Mouse (Mus musculus) right cerebral cortex, postnatal 25 days (tissue): ENCODE results near the gene Apobec3.

Source experiments
- DNase-seq: peaks from one replicate; pipeline ENCODE4 v3.0.0; 2022

Apobec3 gene

GRCm38 (mm10) chr15:79891436-79892212, at the start of gene Apobec3:
Gene Apobec3, plus strand, starts transcription at chr15:79891659.
- no peak for DNase-seq

DNA sequence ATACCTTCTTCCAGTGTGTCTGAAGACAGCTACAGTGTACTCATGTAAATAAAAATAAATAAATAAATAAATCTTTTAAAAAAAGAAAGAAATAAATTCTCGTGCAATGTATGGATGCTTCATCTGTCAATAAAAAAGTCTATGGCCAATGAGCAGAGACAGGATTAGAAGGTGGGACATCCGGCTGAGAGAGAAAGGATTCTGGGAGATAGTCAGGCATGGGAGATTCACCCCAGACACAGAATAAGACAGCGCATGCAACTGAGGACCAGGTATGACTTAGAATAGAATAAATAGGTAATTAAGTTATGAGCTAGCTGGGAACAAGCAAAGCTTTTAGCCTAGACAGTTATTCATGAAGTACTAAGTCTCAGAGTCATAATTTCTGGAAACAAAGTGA, 48.5 kb upstream of the Apobec3 start:
- no peak for DNase-seq

GRCm38 (mm10) chr15:79845986-79846385, 45.5 kb upstream of the Apobec3 start:
- DNase-seq = no peak

GRCm38 (mm10) chr15:79847100-79847499, 44.4 kb upstream of the Apobec3 start:
- DNase-seq = peak; percentile 22

- DNase-seq = no peak
These were observed 41.3 kb upstream of the Apobec3 start for GRCm38 (mm10) chr15:79850143-79850542.

- DNase-seq = no peak
These were observed 32.5 kb upstream of the Apobec3 start for GRCm38 (mm10) chr15:79858979-79859378.

GRCm38 (mm10) chr15:79859821-79860220, 31.6 kb upstream of the Apobec3 start:
- DNase-seq = no peak

- DNase-seq = no peak
These were observed 24.0 kb upstream of the Apobec3 start for GRCm38 (mm10) chr15:79867260-79868002.

DNA sequence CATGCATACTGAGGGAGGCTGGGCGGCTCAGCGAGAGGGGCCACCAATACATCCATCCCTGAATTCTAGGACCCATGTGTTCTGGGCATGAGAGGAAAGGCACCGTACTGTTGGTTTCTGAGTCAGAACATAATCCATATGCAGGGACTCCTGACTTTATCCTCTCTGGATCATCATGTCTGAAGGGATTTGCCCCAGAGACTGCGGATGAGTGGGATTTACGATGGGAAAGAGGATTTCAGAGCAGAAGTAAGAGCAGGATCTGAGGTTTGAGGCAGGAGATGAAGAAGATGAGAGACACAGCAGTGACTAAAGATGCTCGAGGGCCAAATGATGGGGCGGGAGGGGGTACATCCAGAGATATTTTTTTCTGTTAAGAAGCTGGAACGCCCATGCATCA, 17.9 kb upstream of the Apobec3 start:
- DNase-seq = no peak

- DNase-seq = no peak
These were observed 17.5 kb upstream of the Apobec3 start for GRCm38 (mm10) chr15:79873995-79874394.

DNA sequence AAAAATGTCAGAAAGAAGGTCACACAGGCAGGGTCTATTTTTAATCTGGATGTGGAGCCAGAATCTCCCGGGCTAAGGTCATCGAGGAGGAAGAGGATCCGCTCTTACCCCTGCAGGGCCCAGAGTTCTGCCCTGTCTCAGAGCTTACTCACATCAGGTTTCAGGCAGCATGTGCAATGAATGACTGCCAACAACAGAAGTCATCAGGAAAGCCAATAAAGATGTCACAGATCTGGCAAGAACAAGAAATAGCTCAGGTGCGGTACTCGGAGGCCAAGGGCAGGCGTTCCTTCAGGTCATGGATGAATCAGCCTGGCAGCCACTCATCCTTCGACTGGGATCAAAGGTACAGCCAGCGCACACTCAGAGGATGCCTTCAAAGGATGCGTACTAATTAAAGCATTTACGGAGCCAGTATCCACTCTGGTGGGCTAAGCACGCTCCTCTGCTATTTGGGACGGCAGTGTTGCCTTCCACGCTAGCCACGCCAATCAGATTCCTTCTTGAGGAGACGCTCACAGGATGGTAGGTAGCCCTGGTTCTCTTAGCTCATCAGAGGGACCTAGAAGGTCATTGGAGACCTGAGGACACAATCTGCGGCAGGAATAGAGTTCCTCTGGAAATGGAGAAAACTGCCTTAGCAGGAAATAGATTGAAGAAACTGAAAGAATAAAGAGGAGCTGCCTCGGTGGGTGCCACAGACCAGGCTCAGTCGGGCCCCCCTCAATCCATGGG, 16.0 kb upstream of the Apobec3 start:
- no peak for DNase-seq

DNA sequence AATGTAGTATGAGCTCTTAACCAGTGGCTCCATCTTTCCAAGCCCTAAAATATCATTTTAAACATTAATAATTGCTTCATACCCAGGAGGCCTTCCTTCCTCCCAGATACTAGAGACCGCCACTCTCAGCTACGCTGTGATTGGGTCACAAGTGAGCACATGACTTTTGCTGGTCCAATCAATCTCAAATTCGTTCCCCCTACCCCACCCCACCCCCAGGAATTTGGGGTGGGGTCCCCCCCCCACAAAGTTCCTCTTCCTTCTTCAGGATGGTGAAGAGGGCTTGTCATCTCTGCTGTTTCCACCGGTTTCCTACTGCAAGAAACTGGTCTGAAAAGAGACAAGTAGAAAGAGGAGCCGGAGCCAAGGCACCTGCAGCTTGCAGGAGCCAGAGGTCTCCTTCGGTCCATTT, 12.7 kb upstream of the Apobec3 start:
- no peak for DNase-seq

DNA sequence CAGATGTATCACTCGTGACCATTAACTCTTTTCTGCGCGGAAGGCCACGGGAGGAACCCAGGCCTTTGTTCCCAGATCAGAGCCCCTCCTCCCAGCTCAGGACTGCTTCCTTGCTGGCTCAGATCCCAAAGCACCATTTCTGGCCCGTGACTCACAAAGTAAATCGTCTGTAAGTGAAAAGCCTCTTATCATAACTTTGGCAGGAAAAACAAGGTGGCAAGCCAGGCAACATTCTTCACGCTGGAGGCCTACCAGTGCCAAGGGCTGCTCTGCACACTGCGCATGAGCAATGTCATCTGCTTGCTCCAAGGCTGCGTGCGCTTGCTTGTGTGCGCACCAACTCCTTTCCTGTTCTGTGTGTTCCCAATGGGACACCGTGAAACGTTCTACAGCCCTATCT, 12.1 kb upstream of the Apobec3 start:
- peak; percentile 75 for DNase-seq

DNA sequence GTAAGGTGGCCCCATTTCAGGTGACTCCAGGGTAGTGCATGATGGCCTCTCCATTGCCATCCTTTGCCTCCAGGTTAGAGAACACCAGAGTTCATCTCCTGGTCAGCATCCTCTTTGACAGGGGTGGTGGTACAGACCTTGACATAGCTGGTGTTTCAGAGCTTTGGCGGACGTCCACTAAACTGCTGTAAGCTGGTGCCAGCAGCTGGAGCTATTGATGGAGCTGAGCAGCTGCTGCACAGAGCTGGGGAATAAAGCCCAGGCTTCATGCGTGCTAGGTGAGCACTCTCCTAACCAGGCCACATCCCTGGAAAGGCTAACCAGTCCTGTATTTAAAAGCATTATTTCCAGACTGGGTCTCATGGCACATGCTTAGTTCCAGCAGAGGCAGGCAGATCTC, 11.0 kb upstream of the Apobec3 start:
- DNase-seq = no peak

DNA sequence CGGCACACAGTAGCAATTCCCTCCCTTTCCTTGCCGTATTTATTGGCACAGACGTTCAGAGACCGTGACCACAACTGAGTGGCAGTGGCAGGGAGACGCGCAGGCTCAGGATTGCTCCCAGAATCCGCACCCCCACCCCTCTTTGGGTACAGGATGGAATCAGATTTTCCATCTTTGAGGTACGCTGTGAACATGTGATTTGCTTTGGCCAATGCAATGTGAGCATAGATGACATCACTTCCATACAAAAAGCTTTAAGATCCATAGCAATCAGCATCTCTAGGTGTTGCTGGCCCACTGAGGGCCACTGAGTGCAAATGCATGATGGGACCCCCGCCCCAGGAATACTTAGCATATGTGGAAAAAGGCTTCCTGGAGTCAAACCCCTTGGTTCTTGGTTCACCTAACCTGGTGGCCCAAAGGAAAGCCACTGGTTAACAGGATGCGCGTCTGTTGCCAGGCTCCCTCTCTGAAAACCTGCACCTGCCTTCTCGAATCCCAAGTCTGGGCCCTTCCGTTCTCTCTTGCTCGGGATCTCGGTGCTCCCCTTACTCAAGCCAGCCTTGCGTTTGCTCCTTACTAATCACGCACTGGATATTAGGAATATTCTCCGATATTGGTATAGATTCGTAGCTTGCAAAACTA, 8.7 kb upstream of the Apobec3 start:
- peak; percentile 70 for DNase-seq

- DNase-seq = peak; percentile 95
These were observed 8.1 kb upstream of the Apobec3 start for GRCm38 (mm10) chr15:79883352-79883822.

- DNase-seq = no peak
These were observed 6.6 kb upstream of the Apobec3 start for GRCm38 (mm10) chr15:79884820-79885219.

- no peak for DNase-seq
These were observed 718 bp downstream of the Apobec3 start for GRCm38 (mm10) chr15:79892213-79892541.

DNA sequence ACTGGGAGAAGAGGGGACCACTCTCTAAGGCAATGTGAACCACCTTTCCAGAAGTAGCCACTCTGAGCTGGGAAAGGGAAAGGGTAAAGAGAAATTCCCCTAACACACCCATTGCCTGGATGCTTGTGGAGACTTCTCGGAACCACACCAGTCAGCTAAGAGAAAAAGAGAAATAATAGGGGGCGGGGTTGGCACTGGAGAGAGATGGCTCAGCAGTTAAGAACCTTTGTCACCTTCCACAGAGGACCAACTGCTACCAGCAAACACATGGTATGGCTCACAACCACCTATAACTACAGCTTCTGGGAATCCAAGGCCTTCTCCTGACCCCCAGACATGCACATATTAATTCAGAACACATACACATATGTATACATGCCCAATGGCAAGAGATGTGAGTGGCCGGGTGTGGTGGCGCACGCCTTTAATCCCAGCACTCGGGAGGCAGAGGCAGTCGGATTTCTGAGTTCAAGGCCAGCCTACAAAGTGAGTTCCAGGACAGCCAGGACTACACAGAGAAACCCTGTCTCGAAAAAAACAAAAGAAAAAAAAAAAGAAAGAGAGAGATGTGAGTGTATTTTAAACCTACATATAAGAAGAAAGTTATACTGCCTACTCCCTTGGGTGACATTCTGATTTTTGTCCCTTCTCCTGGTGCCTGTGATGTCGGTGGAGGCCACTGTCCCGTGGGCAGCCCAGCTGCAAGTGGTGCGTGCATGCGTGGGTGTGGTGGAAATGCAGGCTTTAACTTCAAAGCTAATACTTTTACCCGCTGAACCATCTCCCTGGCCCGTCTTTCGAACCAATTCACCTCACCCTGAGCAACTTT, 1.8 kb downstream of the Apobec3 start:
- no peak for DNase-seq

DNA sequence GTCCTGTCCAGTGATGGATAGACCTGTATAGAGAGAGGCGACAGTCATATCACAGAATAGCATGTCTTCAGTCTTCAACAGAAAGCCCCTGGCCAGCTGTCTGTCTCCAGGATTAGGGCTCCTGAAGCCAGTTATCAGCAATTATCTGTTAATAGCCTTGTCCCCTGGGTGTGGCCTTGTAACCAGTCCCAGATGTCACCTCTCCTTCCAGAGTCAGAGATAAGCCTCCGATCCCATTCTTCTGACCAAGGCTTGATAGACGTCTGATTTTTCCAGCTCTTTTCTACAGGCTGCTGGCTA, 2.3 kb downstream of the Apobec3 start:
- no peak for DNase-seq

- no peak for DNase-seq
These were observed 2.9 kb downstream of the Apobec3 start for GRCm38 (mm10) chr15:79894343-79894742.
